Mouse (Mus musculus): Measurements from ENCODE around the gene Tpm4. TPM values are rescaled to one million over a fixed set of nuclear protein-coding genes. Genes with fewer than 3 reads are reported as not detected.
"Not testable (repeated sequence)": the region's sequence is repeated elsewhere in the genome, so short reads cannot be mapped to it uniquely, and the experiment has no call there.

Gene Tpm4
- 80.0 and 86.6 TPM in 2 replicates for polyA plus RNA-seq (2015; fragmentation: Nextera tagmentation; extraction: Ambion mirVana)

DNA sequence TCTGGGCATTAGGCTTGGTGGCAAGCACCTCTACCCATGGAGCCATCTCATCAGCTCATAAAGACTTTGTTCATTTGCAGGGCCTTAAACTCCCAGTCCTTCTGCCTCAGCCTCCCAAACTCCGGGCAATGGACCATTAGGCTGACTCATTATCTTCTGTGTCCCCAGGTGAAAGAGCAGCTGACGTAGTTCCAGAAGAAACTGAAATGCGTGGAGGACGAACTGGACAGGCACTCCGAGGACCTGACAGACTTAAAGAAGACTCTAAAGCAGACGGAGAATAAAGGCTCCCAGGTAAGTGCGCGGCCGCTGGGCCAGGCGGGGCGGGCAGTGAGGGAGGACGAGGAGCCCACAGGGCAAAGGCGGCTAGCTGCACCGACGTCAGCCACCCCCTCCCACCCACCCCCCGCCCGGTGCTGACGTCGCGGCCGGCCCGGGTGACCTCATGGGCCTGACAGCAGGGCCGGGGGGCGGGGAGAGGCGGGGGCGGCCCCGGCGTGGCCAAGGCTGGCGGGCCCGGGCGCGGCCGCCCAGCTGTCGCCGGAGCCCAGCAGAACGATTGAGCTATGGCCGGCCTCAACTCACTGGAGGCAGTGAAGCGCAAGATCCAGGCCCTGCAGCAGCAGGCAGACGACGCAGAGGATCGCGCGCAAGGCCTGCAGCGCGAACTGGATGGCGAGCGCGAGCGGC, at the start of gene Tpm4:
Tpm4 (plus strand) TSS at position 220 of the 690 bp plus-strand sequence.
- peak; percentile 79 for DNase-seq
- Histone ChIP-seq H3K4me1 (ENCODE audit: insufficient read depth) (peaks cover 21% of the 10 kb centered on the region), H3K9me3 (ENCODE audit: low read length) (no peaks in the 10 kb centered on the region), H3K9ac (replicated peaks) (peak within 1 kb of the TSS; percentile 76), H3K4me2 (ENCODE audit: low read depth, low read length) (peak within 1 kb of the TSS; percentile 78), H3K4me3 (ENCODE audit: low read depth, low read length) (peak within 1 kb of the TSS; percentile 70), H3K36me3 (replicated peaks; ENCODE audit: insufficient read depth, low read length) (peaks cover 14% of the 10 kb centered on the region), H3K27me3 (ENCODE audit: insufficient read depth, low read length) (0 out of 2 replicates have a peak, but pooled peaks cover 9% of the 10 kb centered on the region), H3K27ac (ENCODE audit: low read depth) (peak within 1 kb of the TSS; percentile 90)
- peak; percentile 85 for ATAC-seq
- TF ChIP-seq CTCF (IDR thresholded peaks at IDR 0.05; ENCODE audit: low read depth) (no peak), EP300 (IDR thresholded peaks at IDR 0.05; ENCODE audit: low read depth) (no peak)
- 5% methylated on average over 26 of the region's 49 CpGs for WGBS (ENCODE audit: insufficient replicate concordance)

DNA sequence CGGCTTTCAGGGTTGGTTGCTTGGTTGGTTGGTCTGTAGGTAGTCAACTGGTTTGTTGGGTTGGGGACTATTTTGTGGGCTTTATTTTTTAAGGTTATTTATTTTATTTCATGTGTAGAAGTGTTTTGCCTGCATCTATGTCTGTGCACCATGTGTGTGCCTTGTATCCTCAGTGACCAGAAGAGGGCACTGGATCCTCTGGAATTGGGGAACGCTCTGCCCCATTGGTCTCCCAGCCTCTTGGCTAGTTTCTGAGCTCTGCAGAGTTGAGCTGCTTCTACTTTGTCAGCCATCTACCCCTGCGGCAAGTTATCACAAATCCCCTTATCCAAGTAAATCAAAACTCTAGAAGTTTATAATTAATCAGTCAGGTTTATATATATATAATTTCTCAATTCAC, 47.2 kb upstream of the Tpm4 start:
- H3K27ac ChIP-seq (ENCODE audit: low read depth); H3K9me3 ChIP-seq (ENCODE audit: low read length); H3K4me3 ChIP-seq (ENCODE audit: low read depth, low read length); H3K27me3 ChIP-seq (ENCODE audit: insufficient read depth, low read length); H3K4me1 ChIP-seq (ENCODE audit: insufficient read depth); H3K4me2 ChIP-seq (ENCODE audit: low read depth, low read length); H3K36me3 ChIP-seq (replicated peaks; ENCODE audit: insufficient read depth, low read length); DNase-seq; H3K9ac ChIP-seq (replicated peaks); ATAC-seq: not testable (repeated sequence)
- WGBS (ENCODE audit: insufficient replicate concordance): 78% methylated on average over 3 of the region's 3 CpGs

DNA sequence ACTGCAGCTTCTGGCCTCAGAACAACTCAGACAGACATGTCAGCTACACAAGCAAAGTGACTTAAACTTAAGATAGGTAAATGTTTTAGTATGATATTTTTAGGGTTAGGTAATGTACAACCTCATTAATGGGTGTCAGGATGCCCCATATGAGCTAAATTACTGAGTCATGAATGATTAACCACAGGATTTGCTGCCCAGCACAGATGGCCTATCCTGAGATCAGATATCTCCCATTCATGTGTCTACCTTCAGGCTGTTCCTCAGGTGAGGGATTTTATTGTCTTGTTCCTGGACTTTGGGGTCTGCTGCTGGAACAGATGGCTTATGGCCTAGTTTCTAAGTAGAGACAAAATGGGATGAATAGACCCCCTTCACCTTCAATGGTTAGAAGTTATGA, 38.1 kb upstream of the Tpm4 start:
- H3K9ac ChIP-seq (replicated peaks); ATAC-seq: not testable (repeated sequence)

GRCm38 (mm10) chr8:72099377-72100103, 35.2 kb upstream of the Tpm4 start:
- not testable (repeated sequence) for H3K4me1 ChIP-seq (ENCODE audit: insufficient read depth); ATAC-seq; H3K27me3 ChIP-seq (ENCODE audit: insufficient read depth, low read length); H3K27ac ChIP-seq (ENCODE audit: low read depth); H3K9me3 ChIP-seq (ENCODE audit: low read length); H3K9ac ChIP-seq (replicated peaks); DNase-seq; H3K36me3 ChIP-seq (replicated peaks; ENCODE audit: insufficient read depth, low read length); H3K4me3 ChIP-seq (ENCODE audit: low read depth, low read length); H3K4me2 ChIP-seq (ENCODE audit: low read depth, low read length)
- 53% methylated on average over 6 of the region's 7 CpGs for WGBS (ENCODE audit: insufficient replicate concordance)

More for the DNA sequence above, 38.1 kb upstream of the Tpm4 start:
- not testable (repeated sequence) for H3K36me3 ChIP-seq (replicated peaks; ENCODE audit: insufficient read depth, low read length); H3K27me3 ChIP-seq (ENCODE audit: insufficient read depth, low read length); H3K9me3 ChIP-seq (ENCODE audit: low read length); H3K27ac ChIP-seq (ENCODE audit: low read depth); H3K4me2 ChIP-seq (ENCODE audit: low read depth, low read length); H3K4me1 ChIP-seq (ENCODE audit: insufficient read depth); H3K4me3 ChIP-seq (ENCODE audit: low read depth, low read length); DNase-seq

GRCm38 (mm10) chr8:72105165-72105564, 29.6 kb upstream of the Tpm4 start:
- TF ChIP-seq EP300 (IDR thresholded peaks at IDR 0.05; ENCODE audit: low read depth) (no peak), CTCF (IDR thresholded peaks at IDR 0.05; ENCODE audit: low read depth) (peak; percentile 62)
- Histone ChIP-seq H3K4me1 (ENCODE audit: insufficient read depth) (no peaks in the 10 kb centered on the region), H3K4me3 (ENCODE audit: low read depth, low read length) (no peak overlapping the region), H3K27me3 (ENCODE audit: insufficient read depth, low read length) (no peaks in the 10 kb centered on the region), H3K9me3 (ENCODE audit: low read length) (0 out of 2 replicates have a peak, but pooled peaks cover 2% of the 10 kb centered on the region), H3K9ac (replicated peaks) (no peak overlapping the region), H3K4me2 (ENCODE audit: low read depth, low read length) (no peak overlapping the region), H3K36me3 (replicated peaks; ENCODE audit: insufficient read depth, low read length) (no peaks in the 10 kb centered on the region), H3K27ac (ENCODE audit: low read depth) (no peak overlapping the region)
- ATAC-seq (no peak), DNase-seq (no peak)
- 25% methylated on average over 4 of the region's 4 CpGs for WGBS (ENCODE audit: insufficient replicate concordance)

GRCm38 (mm10) chr8:72106740-72107139, 28.0 kb upstream of the Tpm4 start, which contains the start of gene Olfr374:
Gene Olfr374 (plus strand): TSS chr8:72107040.
- Histone ChIP-seq H3K27me3 (ENCODE audit: insufficient read depth, low read length) (no peaks in the 10 kb centered on the region), H3K9ac (replicated peaks) (no peak within 1 kb of the TSS), H3K36me3 (replicated peaks; ENCODE audit: insufficient read depth, low read length) (no peaks in the 10 kb centered on the region), H3K9me3 (ENCODE audit: low read length) (0 out of 2 replicates have a peak, but pooled peaks cover 2% of the 10 kb centered on the region), H3K4me2 (ENCODE audit: low read depth, low read length) (no peak within 1 kb of the TSS), H3K27ac (ENCODE audit: low read depth) (no peak within 1 kb of the TSS; the same call in 1 of the 2 replicates), H3K4me3 (ENCODE audit: low read depth, low read length) (no peak within 1 kb of the TSS), H3K4me1 (ENCODE audit: insufficient read depth) (no peaks in the 10 kb centered on the region)
- DNase-seq: no peak
- TF ChIP-seq EP300 (IDR thresholded peaks at IDR 0.05; ENCODE audit: low read depth): no peak
- TF ChIP-seq CTCF (IDR thresholded peaks at IDR 0.05; ENCODE audit: low read depth): no peak
- no peak for ATAC-seq
- WGBS (ENCODE audit: insufficient replicate concordance): 87% methylated on average over 3 of the region's 3 CpGs

Data from liver, postnatal 0 days (tissue).